Mouse (Mus musculus) CH12.LX (cell line): ENCODE data around the gene Xpo4. TPM values are rescaled to one million over a fixed set of nuclear protein-coding genes. Genes with fewer than 3 reads are reported as not detected.

Experiments used
- DNase-seq: peaks from one replicate; pipeline ENCODE4 v3.0.0-alpha.2; 2013; ENCODE audit errors: extremely low read depth
- H3K27ac ChIP-seq: 2 replicates; pipeline ENCODE4 v1.5.1; 2012; ENCODE audit warnings: low read depth, mild to moderate bottlenecking, control low read depth, moderate library complexity; ENCODE audit not compliant: insufficient read depth
- H3K27me3 ChIP-seq: replicated peaks from 2 replicates; pipeline ENCODE3; 2012; ENCODE audit warnings: inconsistent platforms
- H3K36me3 ChIP-seq, 2 experiments: replicated peaks in 1 of 2; 2 replicates each; pipeline versions ENCODE3 to v1.6.1; 2012; ENCODE audit warnings: inconsistent platforms in 1 of 2, low read length in 1 of 2, mild to moderate bottlenecking in 1 of 2, mixed read lengths in 1 of 2, moderate library complexity in 1 of 2; ENCODE audit not compliant: control insufficient read depth in 1 of 2, insufficient read depth in 1 of 2
- H3K4me1 ChIP-seq, 2 experiments: 2 replicates each; pipeline ENCODE4 v1.6.1; 2012; ENCODE audit warnings: inconsistent platforms in 1 of 2, moderate library complexity in 1 of 2; ENCODE audit not compliant: insufficient read depth in 2 of 2, control insufficient read depth in 1 of 2
- H3K4me2 ChIP-seq: 2 replicates; pipeline ENCODE4 v1.6.1; 2012; ENCODE audit warnings: low read depth, mild to moderate bottlenecking, control low read depth; ENCODE audit not compliant: poor library complexity, insufficient read depth, severe bottlenecking
- H3K4me3 ChIP-seq, 3 experiments: fragments of 150-350 bp in 1 of 3; sonication (generic) in 1 of 3; replicated peaks in 1 of 3; 2 replicates each; pipeline versions ENCODE3 to v1.5.1; 2011 to 2012; ENCODE audit warnings: low read depth in 2 of 3, low read length in 2 of 3, mild to moderate bottlenecking in 2 of 3, moderate library complexity in 2 of 3, control low read depth in 1 of 3, improper control_type of control experiment in 1 of 3, inconsistent platforms in 1 of 3, mixed read lengths in 1 of 3; ENCODE audit not compliant: poor library complexity in 1 of 3
- H3K79me2 ChIP-seq: replicated peaks from 2 replicates; pipeline ENCODE4 v1.6.1; 2012; ENCODE audit warnings: mild to moderate bottlenecking, moderate library complexity; ENCODE audit not compliant: control insufficient read depth, poor library complexity, insufficient read depth, severe bottlenecking; ENCODE audit errors: extremely low read depth
- H3K9ac ChIP-seq: 2 replicates; pipeline ENCODE4 v1.6.1; 2012; ENCODE audit warnings: low read depth, mild to moderate bottlenecking, control low read depth, moderate library complexity; ENCODE audit not compliant: insufficient read depth
- H3K9me3 ChIP-seq: replicated peaks from 2 replicates; pipeline ENCODE3; 2012; ENCODE audit warnings: low read length, inconsistent platforms, mixed read lengths
- CHD2 ChIP-seq: IDR thresholded peaks from 2 replicates; pipeline ENCODE4 v1.6.1; 2011; ENCODE audit warnings: low read length, improper control_type of control experiment
- ELF1 ChIP-seq: IDR thresholded peaks from 2 replicates; pipeline ENCODE4 v1.6.1; 2014; ENCODE audit warnings: low read depth, mild to moderate bottlenecking, inconsistent platforms, low read length, improper control_type of control experiment
- EP300 ChIP-seq: IDR thresholded peaks from 2 replicates; pipeline ENCODE4 v1.6.1; 2011; ENCODE audit warnings: low read length, improper control_type of control experiment
- ETS1 ChIP-seq: conservative IDR thresholded peaks from 2 replicates; pipeline ENCODE4 v1.6.1; 2012; ENCODE audit warnings: low read depth, mild to moderate bottlenecking, inconsistent platforms, low read length, improper control_type of control experiment, moderate library complexity
- HCFC1 ChIP-seq: IDR thresholded peaks from 2 replicates; pipeline ENCODE4 v1.6.1; 2012; ENCODE audit warnings: low read depth, mild to moderate bottlenecking, inconsistent platforms, low read length, improper control_type of control experiment
- IRF4 ChIP-seq: IDR thresholded peaks from 2 replicates; pipeline ENCODE4 v1.6.1; 2014; ENCODE audit warnings: low read depth, mild to moderate bottlenecking, inconsistent platforms, low read length, improper control_type of control experiment
- JUN ChIP-seq: IDR thresholded peaks from 2 replicates; pipeline ENCODE4 v1.6.1; 2011; ENCODE audit warnings: low read depth, mild to moderate bottlenecking, low read length, improper control_type of control experiment, moderate library complexity; ENCODE audit not compliant: insufficient read depth
- KAT2A ChIP-seq: IDR thresholded peaks from 2 replicates; pipeline ENCODE4 v1.6.1; 2012; ENCODE audit warnings: low read length, improper control_type of control experiment, inconsistent platforms; ENCODE audit not compliant: insufficient replicate concordance
- MAFK ChIP-seq: IDR thresholded peaks from 2 replicates; pipeline ENCODE4 v1.6.1; 2011; ENCODE audit warnings: low read length, improper control_type of control experiment; ENCODE audit not compliant: insufficient replicate concordance
- MAX ChIP-seq: IDR thresholded peaks from 2 replicates; pipeline ENCODE4 v1.6.1; 2011; ENCODE audit warnings: low read length, improper control_type of control experiment
- MYC ChIP-seq: IDR thresholded peaks from 2 replicates; pipeline ENCODE4 v1.6.1; 2011; ENCODE audit warnings: low read depth, mild to moderate bottlenecking, improper control_type of control experiment, low read length
- NRF1 ChIP-seq: IDR thresholded peaks from 2 replicates; pipeline ENCODE4 v1.6.1; 2014; ENCODE audit warnings: low read depth, mild to moderate bottlenecking, inconsistent platforms, low read length, improper control_type of control experiment, moderate library complexity
- POLR2A ChIP-seq: IDR thresholded peaks from 2 replicates; pipeline ENCODE4 v1.6.1; 2011; ENCODE audit warnings: low read depth, mild to moderate bottlenecking, improper control_type of control experiment, low read length
- RAD21 ChIP-seq: IDR thresholded peaks from 2 replicates; pipeline ENCODE4 v1.6.1; 2011; ENCODE audit warnings: low read depth, mild to moderate bottlenecking, low read length, improper control_type of control experiment, moderate library complexity
- RCOR1 ChIP-seq: conservative IDR thresholded peaks from 2 replicates; pipeline ENCODE4 v1.6.1; 2012; ENCODE audit warnings: low read depth, mild to moderate bottlenecking, inconsistent platforms, low read length, improper control_type of control experiment
- UBTF ChIP-seq: IDR thresholded peaks from 2 replicates; pipeline ENCODE4 v1.6.1; 2012; ENCODE audit warnings: low read depth, mild to moderate bottlenecking, inconsistent platforms, low read length, improper control_type of control experiment, moderate library complexity
- USF1 ChIP-seq: IDR thresholded peaks from 2 replicates; pipeline ENCODE4 v1.6.1; 2014; ENCODE audit warnings: low read depth, mild to moderate bottlenecking, inconsistent platforms, low read length, improper control_type of control experiment
- ZC3H11A ChIP-seq: IDR thresholded peaks from 2 replicates; pipeline ENCODE4 v1.6.1; 2012; ENCODE audit warnings: low read depth, mild to moderate bottlenecking, inconsistent platforms, low read length, improper control_type of control experiment
- ZKSCAN1 ChIP-seq: IDR thresholded peaks from 2 replicates; pipeline ENCODE4 v1.6.1; 2012; ENCODE audit warnings: low read depth, inconsistent platforms, low read length, improper control_type of control experiment, borderline replicate concordance
- ZMIZ1 ChIP-seq: IDR thresholded peaks from 2 replicates; pipeline ENCODE4 v1.6.1; 2012; ENCODE audit warnings: low read depth, mild to moderate bottlenecking, inconsistent platforms, low read length, improper control_type of control experiment
- ZNF384 ChIP-seq: IDR thresholded peaks from 2 replicates; pipeline ENCODE4 v1.6.1; 2012; ENCODE audit warnings: low read depth, low read length, improper control_type of control experiment, inconsistent platforms
- dilution Hi-C: fragments of 300-500 bp; cut with MboI; formaldehyde crosslinking; loops from 2 replicates; pipeline ENCODE4 v1.14.3; 2020; ENCODE audit warnings: low sequenced_read_pairs; ENCODE audit not compliant: extremely low pct_unique_long_range_greater_than_20kb, extremely low pct_ligation_motif_present
- in situ Hi-C: fragments of 300-500 bp; cut with MboI; formaldehyde crosslinking; loops from 3 replicates; pipeline ENCODE4 v1.14.3; 2019; ENCODE audit warnings: low sequenced_read_pairs, low pct_ligation_motif_present, low pct_unique_long_range_greater_than_20kb, mixed read lengths
- polyA plus RNA-seq: library from polyadenylated mRNA; unstranded; fragments of >175 nt; gene quantifications from 2 replicates; pipeline ENCODE4 v1.2.1, GENCODE M21; 2012; ENCODE audit warnings: low read depth; ENCODE audit not compliant: insufficient read length
- total RNA-seq, 2 experiments: library from RNA; depleted of rRNA; stranded (reverse); fragments of 300-350 nt in 1 of 2; fragments of >200 nt in 1 of 2; gene quantifications; 2 replicates each; pipeline ENCODE4 v1.2.3; 2012 to 2014

Gene Xpo4
- total and polyA plus RNA-seq, 3 experiments, result 30.2 to 47.3 (median 43.0) TPM

DNA sequence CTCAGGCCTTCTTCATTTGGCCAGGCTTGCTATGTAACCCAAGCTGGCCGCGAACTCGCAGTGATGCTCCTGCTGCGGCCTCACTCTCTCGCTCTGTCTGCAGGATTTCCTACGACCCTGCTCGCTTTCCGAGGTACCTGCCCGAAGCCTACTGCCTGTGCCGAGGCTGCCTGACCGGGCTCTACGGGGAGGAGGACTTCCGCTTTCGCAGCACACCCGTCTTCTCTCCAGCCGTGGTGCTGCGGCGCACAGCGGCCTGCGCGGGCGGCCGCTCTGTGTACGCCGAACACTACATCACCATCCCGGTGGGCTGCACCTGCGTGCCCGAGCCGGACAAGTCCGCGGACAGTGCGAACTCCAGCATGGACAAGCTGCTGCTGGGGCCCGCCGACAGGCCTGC, 123.0 kb downstream of the Xpo4 start:
- no peak overlapping the region for H3K4me2 ChIP-seq
- H3K79me2 ChIP-seq, result no peaks in the 10 kb centered on the region
- no peak overlapping the region for H3K4me3 ChIP-seq
- TF ChIP-seq ETS1 (no peak), RCOR1 (no peak)
- in situ Hi-C loops (no loop called here), dilution Hi-C loops (no loop called here)
- no peak overlapping the region for H3K9ac ChIP-seq
- DNase-seq, result no peak
- no peak overlapping the region for H3K27ac ChIP-seq
- peaks cover 0 to 20% of the 10 kb centered on the region in 2 experiments; a peak in 2 of 4 replicates for H3K4me1 ChIP-seq
- no peaks in the 10 kb centered on the region for H3K9me3 ChIP-seq
- H3K27me3 ChIP-seq, result no peaks in the 10 kb centered on the region
- H3K36me3 ChIP-seq, result peaks cover 0 to 6% of the 10 kb centered on the region in 2 experiments

DNA sequence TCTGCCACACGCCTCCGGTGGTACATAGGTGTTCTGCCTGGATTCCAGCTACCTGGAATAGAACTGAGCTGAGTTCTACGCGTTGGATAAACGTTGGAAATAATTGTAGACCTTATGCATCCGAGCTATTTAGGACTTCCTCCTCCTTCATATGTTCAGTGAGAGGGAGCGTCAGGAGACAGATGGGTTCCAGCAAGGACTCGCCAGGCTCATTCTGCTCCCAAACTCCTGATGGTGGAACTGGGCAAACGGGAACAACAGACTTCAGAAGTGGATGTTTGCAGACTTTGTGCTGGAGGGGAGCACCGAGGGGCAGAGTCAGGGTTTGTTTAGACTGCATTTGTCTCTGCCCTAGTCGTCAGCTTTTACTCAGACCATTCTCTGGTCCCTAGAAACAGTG, 124.5 kb downstream of the Xpo4 start:
- peaks cover 0 to 2% of the 10 kb centered on the region in 2 experiments for H3K36me3 ChIP-seq
- peaks cover 1% of the 10 kb centered on the region for H3K27me3 ChIP-seq
- no peak overlapping the region for H3K27ac ChIP-seq
- no peak overlapping the region for H3K4me2 ChIP-seq
- dilution Hi-C loops, result no loop called here
- TF ChIP-seq MAFK (no peak), RCOR1 (no peak), ZC3H11A (no peak), EP300 (no peak), IRF4 (no peak), HCFC1 (no peak), CHD2 (no peak), ZMIZ1 (no peak), ELF1 (no peak)
- TF ChIP-seq, all 38 proteins: peak for 0
- peaks cover 0 to 18% of the 10 kb centered on the region in 2 experiments; a peak in 2 of 4 replicates for H3K4me1 ChIP-seq
- no peak overlapping the region for H3K4me3 ChIP-seq
- in situ Hi-C loops, result no loop called here
- no peak overlapping the region for H3K9ac ChIP-seq
- no peaks in the 10 kb centered on the region for H3K79me2 ChIP-seq
- no peak for DNase-seq
- H3K9me3 ChIP-seq, result no peaks in the 10 kb centered on the region

DNA sequence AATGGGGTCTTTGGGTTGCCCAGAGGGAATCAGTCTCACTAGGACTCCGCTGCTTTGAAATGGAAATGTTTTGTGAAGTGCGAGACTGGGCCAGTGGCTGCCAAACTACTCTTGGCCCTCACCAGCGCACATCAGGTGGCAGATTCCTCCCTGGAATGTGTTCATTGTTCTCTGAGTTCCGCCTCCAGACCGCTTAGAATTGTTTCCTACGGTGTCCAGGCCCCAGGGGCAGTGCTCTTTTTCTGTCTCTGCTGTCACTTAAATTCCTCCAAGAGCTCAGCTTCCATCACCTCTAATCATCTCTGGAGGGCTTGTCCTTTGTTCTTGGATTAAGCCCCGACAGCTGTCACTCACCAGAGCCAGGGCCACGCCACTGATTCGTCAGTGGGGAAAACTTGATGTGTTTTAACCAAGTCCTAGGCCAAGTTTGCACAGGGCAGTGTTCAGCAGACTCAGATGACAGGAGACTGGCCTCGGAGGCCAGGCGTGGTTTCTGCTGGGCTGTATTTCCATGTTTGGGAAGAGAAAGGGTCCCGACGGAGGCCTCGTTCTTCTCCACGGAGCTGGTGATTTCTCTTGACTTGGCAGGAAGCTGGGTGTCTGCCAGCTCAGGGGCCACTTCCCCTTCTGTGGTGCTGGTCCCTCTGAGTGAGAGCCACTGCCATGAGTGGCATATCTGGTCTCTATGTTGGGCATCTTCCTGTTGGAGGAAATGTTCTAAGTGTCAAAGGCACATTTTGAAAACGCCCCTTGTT, 127.8 kb downstream of the Xpo4 start:
- in situ Hi-C loops (no loop called here), dilution Hi-C loops (no loop called here)
- H3K36me3 ChIP-seq, result no peaks in the 10 kb centered on the region
- TF ChIP-seq ZKSCAN1 (no peak), UBTF (no peak), ZNF384 (no peak), MYC (no peak), ZMIZ1 (no peak), KAT2A (no peak), JUN (no peak), HCFC1 (no peak), RAD21 (no peak), USF1 (no peak), RCOR1 (no peak), ELF1 (no peak), MAX (no peak), POLR2A (no peak), NRF1 (no peak), ZC3H11A (no peak), ETS1 (no peak)
- no peak overlapping the region for H3K9ac ChIP-seq
- no peaks in the 10 kb centered on the region for H3K9me3 ChIP-seq
- H3K4me1 ChIP-seq, result peaks cover 0 to 9% of the 10 kb centered on the region in 2 experiments; a peak in 2 of 4 replicates
- no peaks in the 10 kb centered on the region for H3K79me2 ChIP-seq
- peaks cover 3% of the 10 kb centered on the region for H3K27me3 ChIP-seq
- no peak overlapping the region for H3K4me2 ChIP-seq
- H3K27ac ChIP-seq, result no peak overlapping the region
- no peak for DNase-seq
- no peak overlapping the region for H3K4me3 ChIP-seq
